Mouse (Mus musculus) heart, postnatal 0 days (tissue): ENCODE measurements around the gene Maml3. TPM values are rescaled to one million over a fixed set of nuclear protein-coding genes. Genes with fewer than 3 reads are reported as not detected.

Experiments
- ATAC-seq: fragments of 200-750 bp; cut with Nextera tagmentation; 2 replicates; pipeline ENCODE4 v1.8.0; 2017; ENCODE audit warnings: low read depth, moderate number of reproducible peaks, moderate library complexity; ENCODE audit not compliant: insufficient read depth
- DNase-seq: peaks from one replicate; pipeline ENCODE4 v3.0.0-alpha.2; 2016; ENCODE audit warnings: low spot score
- H3K27ac ChIP-seq: fragments of 300-500 bp; sonication (generic); 2 replicates; pipeline ENCODE4 v1.5.1; 2014; ENCODE audit warnings: low read depth, mild to moderate bottlenecking
- H3K27me3 ChIP-seq: fragments of 300-500 bp; sonication (generic); 2 replicates; pipeline ENCODE4 v1.6.1; 2014; ENCODE audit warnings: low read length, mixed read lengths; ENCODE audit not compliant: control insufficient read depth, insufficient read depth
- H3K36me3 ChIP-seq: fragments of 300-500 bp; sonication (generic); replicated peaks from 2 replicates; pipeline ENCODE4 v1.6.1; 2014; ENCODE audit warnings: low read length, mixed read lengths; ENCODE audit not compliant: control insufficient read depth, insufficient read depth
- H3K4me1 ChIP-seq: fragments of 300-500 bp; sonication (generic); 2 replicates; pipeline ENCODE4 v1.6.1; 2014; ENCODE audit warnings: antibody characterized with exemption; ENCODE audit not compliant: control insufficient read depth, insufficient read depth
- H3K4me2 ChIP-seq: fragments of 300-500 bp; sonication (generic); 2 replicates; pipeline ENCODE4 v1.6.1; 2014; ENCODE audit warnings: low read depth, mild to moderate bottlenecking, low read length, moderate library complexity
- H3K4me3 ChIP-seq: fragments of 300-500 bp; sonication (generic); 2 replicates; pipeline ENCODE4 v1.5.1; 2014; ENCODE audit warnings: low read depth, low read length
- H3K9ac ChIP-seq: fragments of 300-500 bp; sonication (generic); replicated peaks from 2 replicates; pipeline ENCODE4 v1.6.1; 2014; ENCODE audit warnings: low read depth, low read length, mixed read lengths
- H3K9me3 ChIP-seq: fragments of 300-500 bp; sonication (generic); replicated peaks from 2 replicates; pipeline ENCODE4 v1.6.1; 2016; ENCODE audit warnings: low read length; ENCODE audit not compliant: control insufficient read depth
- CTCF ChIP-seq: IDR thresholded peaks from 2 replicates; pipeline ENCODE4 v1.5.1; 2016; ENCODE audit warnings: antibody characterized with exemption, control low read depth, low read depth
- EP300 ChIP-seq: IDR thresholded peaks from 2 replicates; pipeline ENCODE4 v1.6.1; 2016; ENCODE audit warnings: antibody characterized with exemption, low read depth
- WGBS: fragments of 180-500 bp; shearing (Covaris S2); extraction: QIAGEN DNeasy Blood & Tissue Kit; methylation state at CpG from one replicate; pipeline ENCODE4 v1.1.7; 2014; 5-methylcytosine and 5-hydroxymethylcytosine counted together
- polyA plus RNA-seq: library from polyadenylated mRNA; unstranded; fragments of >200 nt; fragmentation: Nextera tagmentation; extraction: Ambion mirVana; gene quantifications from 2 replicates; pipeline ENCODE4 v1.2.1, GENCODE M21; 2015
- total RNA-seq: library from RNA; depleted of rRNA; stranded (reverse); fragments of >200 nt; gene quantifications from 2 replicates; pipeline ENCODE4 v1.2.3, GENCODE M21; 2014; ENCODE audit warnings: low replicate concordance

Maml3 gene
- total and polyA plus RNA-seq, 2 experiments from 2014 or later, result 1.6 to 6.2 TPM

DNA sequence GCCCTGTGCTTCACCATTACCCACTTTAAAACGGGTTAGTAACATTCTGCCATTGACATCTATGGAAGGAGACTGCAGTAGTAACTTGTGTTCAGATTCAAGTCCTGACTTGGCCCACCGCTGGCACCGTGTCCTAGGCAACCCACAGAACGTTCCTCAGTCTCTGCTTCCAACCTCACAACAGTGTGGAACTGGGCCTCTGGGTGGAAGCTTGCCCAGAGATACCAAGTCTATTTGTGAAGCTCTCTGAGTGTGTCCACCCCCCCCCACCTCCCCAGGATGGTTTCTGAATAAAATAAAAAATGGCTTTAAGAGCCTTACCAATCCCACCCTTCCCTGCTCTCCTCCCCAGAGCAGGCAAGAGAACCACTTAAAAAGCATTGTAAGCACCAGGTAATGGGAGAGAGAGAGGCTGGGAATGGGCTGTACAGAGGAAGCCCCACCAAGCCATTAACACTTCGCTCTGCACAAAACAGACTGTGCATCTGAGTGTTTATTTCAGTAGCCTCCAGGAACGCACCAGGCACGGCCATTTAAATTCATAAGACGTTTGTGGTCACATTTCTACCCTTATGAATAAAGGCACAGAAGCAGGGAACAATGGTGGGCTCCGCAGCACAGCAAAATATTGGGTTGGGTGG is 141.6 kb downstream of the Maml3 start:
- peaks cover 30% of the 10 kb centered on the region for H3K4me1 ChIP-seq
- ATAC-seq (no peak), DNase-seq (no peak)
- TF ChIP-seq EP300, result no peak
- TF ChIP-seq CTCF, result no peak
- WGBS, result 66% methylated on average over 9 of the region's 9 CpGs
- no peak overlapping the region for H3K27ac ChIP-seq
- H3K36me3 ChIP-seq, result no peaks in the 10 kb centered on the region
- no peak overlapping the region for H3K4me2 ChIP-seq
- no peak overlapping the region for H3K9ac ChIP-seq
- H3K27me3 ChIP-seq, result no peaks in the 10 kb centered on the region
- no peaks in the 10 kb centered on the region for H3K9me3 ChIP-seq
- H3K4me3 ChIP-seq, result no peak overlapping the region

GRCm38 (mm10) chr3:51958751-51959150 is 146.1 kb downstream of the Maml3 start:
- ATAC-seq (no peak), DNase-seq (no peak)
- 45% methylated on average over 2 of the region's 2 CpGs for WGBS
- Histone ChIP-seq H3K9ac (no peak overlapping the region), H3K4me2 (no peak overlapping the region), H3K27me3 (no peaks in the 10 kb centered on the region), H3K4me1 (peaks cover 10% of the 10 kb centered on the region), H3K4me3 (no peak overlapping the region), H3K27ac (no peak overlapping the region), H3K36me3 (no peaks in the 10 kb centered on the region), H3K9me3 (no peaks in the 10 kb centered on the region)
- TF ChIP-seq CTCF, result no peak
- no peak for TF ChIP-seq EP300

DNA sequence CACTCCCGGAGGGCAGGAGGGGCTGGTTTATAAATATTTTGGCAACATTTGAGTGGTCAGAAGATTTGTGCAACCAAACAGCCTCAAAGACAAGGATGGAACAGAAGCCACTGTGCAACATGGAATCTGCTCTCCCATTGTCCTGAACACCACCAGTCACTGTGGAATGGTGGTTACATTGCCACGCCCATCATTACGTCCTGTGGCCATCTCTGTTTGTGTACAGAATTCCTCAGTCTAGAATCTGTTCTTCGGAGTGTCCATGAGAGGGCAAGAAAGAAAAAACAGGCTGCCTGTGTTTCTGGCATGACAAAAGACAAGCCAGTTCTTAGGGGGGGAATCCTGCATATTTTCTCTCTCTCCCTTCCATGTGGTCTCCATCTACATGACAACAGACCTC is 150.4 kb downstream of the Maml3 start:
- TF ChIP-seq EP300, result no peak
- no peak for TF ChIP-seq CTCF
- Histone ChIP-seq H3K36me3 (no peaks in the 10 kb centered on the region), H3K9me3 (no peaks in the 10 kb centered on the region), H3K27ac (no peak overlapping the region), H3K4me2 (no peak overlapping the region), H3K4me1 (no peaks in the 10 kb centered on the region), H3K9ac (no peak overlapping the region), H3K4me3 (no peak overlapping the region), H3K27me3 (no peaks in the 10 kb centered on the region)
- ATAC-seq (no peak), DNase-seq (no peak)
- 73% methylated on average over 4 of the region's 4 CpGs for WGBS

- H3K4me2 ChIP-seq, result no peak overlapping the region
- no peaks in the 10 kb centered on the region for H3K4me1 ChIP-seq
- no peaks in the 10 kb centered on the region for H3K9me3 ChIP-seq
- 89% methylated on average over 11 of the region's 11 CpGs for WGBS
- no peak overlapping the region for H3K9ac ChIP-seq
- DNase-seq (no peak), ATAC-seq (no peak)
- H3K36me3 ChIP-seq, result no peaks in the 10 kb centered on the region
- TF ChIP-seq EP300 (no peak), CTCF (no peak)
- H3K27ac ChIP-seq, result no peak overlapping the region
- no peak overlapping the region for H3K4me3 ChIP-seq
- no peaks in the 10 kb centered on the region for H3K27me3 ChIP-seq
Measured at GRCm38 (mm10) chr3:51953927-51954326, 150.9 kb downstream of the Maml3 start.

GRCm38 (mm10) chr3:51952728-51953623 is 151.9 kb downstream of the Maml3 start:
- Histone ChIP-seq H3K4me2 (peak overlapping the region; percentile 32), H3K4me1 (no peaks in the 10 kb centered on the region), H3K9me3 (no peaks in the 10 kb centered on the region), H3K27me3 (no peaks in the 10 kb centered on the region), H3K36me3 (no peaks in the 10 kb centered on the region), H3K9ac (no peak overlapping the region), H3K27ac (no peak overlapping the region), H3K4me3 (no peak overlapping the region)
- no peak for TF ChIP-seq EP300
- no peak for TF ChIP-seq CTCF
- ATAC-seq (no peak), DNase-seq (no peak)
- 58% methylated on average over 33 of the region's 33 CpGs for WGBS
